Mouse (Mus musculus) erythroblast, embryonic 14.5 days (primary cell): ENCODE results near the gene Dnmt1.

Source experiments
- GATA1 ChIP-seq: IDR thresholded peaks from 2 replicates; pipeline ENCODE4 v1.6.1; 2012; ENCODE audit warnings: low read length, inconsistent platforms, mixed read lengths
- TAL1 ChIP-seq: IDR thresholded peaks from 3 replicates; pipeline ENCODE4 v1.6.1; 2012; ENCODE audit warnings: low read length, inconsistent platforms, mixed read lengths

DNA sequence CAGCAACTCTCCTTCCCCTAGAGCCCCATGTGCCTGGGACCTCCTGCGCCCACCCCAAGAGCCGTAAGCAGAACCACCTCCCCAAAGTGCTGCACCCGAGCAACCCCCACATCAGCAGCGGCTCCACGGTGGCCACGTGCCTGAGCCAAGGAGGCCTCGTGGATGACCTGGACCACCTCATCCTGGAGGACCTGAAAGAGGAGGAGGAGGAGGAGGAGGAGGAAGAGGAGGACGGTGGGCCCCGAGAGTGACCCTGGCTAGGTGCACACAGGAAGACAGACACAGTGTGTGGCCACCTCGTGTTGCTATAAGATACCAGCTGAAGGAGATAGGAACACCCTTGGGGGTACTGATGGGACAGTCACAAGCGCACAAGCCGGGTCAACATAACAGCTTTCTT is 86.2 kb downstream of the Dnmt1 start:
- TF ChIP-seq GATA1 = no peak
- TF ChIP-seq TAL1 = no peak
